9 mouse cellular contexts compared by ENCODE assay signal in genomic region chr4:152115921-152116612, GRCm38 (mm10). TPM values are rescaled to one million over a fixed set of nuclear protein-coding genes. Genes with fewer than 3 reads are reported as not detected.
A peak's percentile ranks its signal among the peaks of the same experiment; 100 is the strongest.
DNase-seq lines count a peak whose midpoint lies in the region; ATAC-seq lines count a peak whose summit lies in the region.
"Had no signal": no experiment of that assay in that cellular context is flagged by ENCODE, and none has a peak within 500 bp of the region (broad histone marks: within the 10 kb centered on the region; RNA-seq: fewer than 3 reads in every experiment).

Gene Tnfrsf25, plus strand, starts transcription at chr4:152115934.

- peak within 1 kb of the TSS; percentile 49; the same call in 1 of the 2 replicates for H3K9ac ChIP-seq in heart, embryonic 14.5 days (ENCODE audit: low read length)
- no peak within 1 kb of the TSS for H3K9ac ChIP-seq in hindbrain, embryonic 16.5 days (ENCODE audit: low read depth, low read length)
- H3K9ac ChIP-seq in midbrain, embryonic 11.5 days (ENCODE audit: low read length): 0 out of 2 replicates have a peak within 1 kb of the TSS, but pooled peaks have one; percentile 22

- DNase-seq in heart, postnatal 14 days: no peak
- peak; percentile 60 for DNase-seq in T-cell, adult 2 months (ENCODE audit: low spot score)
- DNase-seq in midbrain, embryonic 11.5 days (ENCODE audit: low spot score, missing footprints): peak; percentile 90
- DNase-seq in adrenal gland, adult 2 months: no peak
- DNase-seq in right cerebral cortex, adult 18-20 months: no peak
- no peak for DNase-seq in gastrocnemius, postnatal 14 days

- H3K4me1 ChIP-seq in heart, embryonic 14.5 days (ENCODE audit: control insufficient read depth in 2 of 2, insufficient read depth in 2 of 2, low read length in 2 of 2): peaks cover 18 to 25% of the 10 kb centered on the region in 2 experiments; a peak in 3 of 4 replicates
- peaks cover 23% of the 10 kb centered on the region for H3K4me1 ChIP-seq in hindbrain, embryonic 16.5 days (ENCODE audit: control insufficient read depth, insufficient read depth, low read depth, low read length)
- peaks cover 20% of the 10 kb centered on the region for H3K4me1 ChIP-seq in midbrain, embryonic 11.5 days (ENCODE audit: control insufficient read depth, insufficient read depth, low read length)

- peaks cover 40% of the 10 kb centered on the region for H3K36me3 ChIP-seq in heart, embryonic 14.5 days (ENCODE audit: control insufficient read depth, insufficient read depth, low read length)
- H3K36me3 ChIP-seq in hindbrain, embryonic 16.5 days (ENCODE audit: control insufficient read depth, insufficient read depth, low read length): peaks cover 8% of the 10 kb centered on the region
- H3K36me3 ChIP-seq in midbrain, embryonic 11.5 days (ENCODE audit: control insufficient read depth, insufficient read depth, low read length): no peaks in the 10 kb centered on the region

- intact Hi-C loops in heart, postnatal 14 days (cut with DNase I): no loop called here
- intact Hi-C loops in gastrocnemius, postnatal 14 days (cut with DNase I; ENCODE audit: low total_unique reads): no loop called here

- H3K9me3 ChIP-seq in heart, embryonic 14.5 days (ENCODE audit: control insufficient read depth, low read length): no peaks in the 10 kb centered on the region
- no peaks in the 10 kb centered on the region for H3K9me3 ChIP-seq in hindbrain, embryonic 16.5 days (ENCODE audit: control insufficient read depth, low read length)
- no peaks in the 10 kb centered on the region for H3K9me3 ChIP-seq in midbrain, embryonic 11.5 days (ENCODE audit: control insufficient read depth, low read length)

- 4% methylated on average over 30 of the region's 30 CpGs for WGBS in heart, embryonic 14.5 days
- WGBS in hindbrain, embryonic 16.5 days: 3% methylated on average over 30 of the region's 30 CpGs
- 1% methylated on average over 30 of the region's 30 CpGs for WGBS in midbrain, embryonic 11.5 days

- peaks cover 66% of the 10 kb centered on the region for H3K27me3 ChIP-seq in heart, embryonic 14.5 days (ENCODE audit: control insufficient read depth, insufficient read depth, low read length)
- H3K27me3 ChIP-seq in hindbrain, embryonic 16.5 days (replicated peaks; ENCODE audit: control insufficient read depth, insufficient read depth, low read length): peaks cover 69% of the 10 kb centered on the region
- H3K27me3 ChIP-seq in midbrain, embryonic 11.5 days (ENCODE audit: control insufficient read depth, insufficient read depth, low read length): peaks cover 70% of the 10 kb centered on the region

- H3K4me2 ChIP-seq in heart, embryonic 14.5 days (ENCODE audit: low read length): peak within 1 kb of the TSS; percentile 57
- H3K4me2 ChIP-seq in hindbrain, embryonic 16.5 days (ENCODE audit: low read length): peak within 1 kb of the TSS; percentile 21; the same call in 1 of the 2 replicates
- peak within 1 kb of the TSS; percentile 30 for H3K4me2 ChIP-seq in midbrain, embryonic 11.5 days

- peak within 1 kb of the TSS; percentile 15 to 25; a peak in 3 of 4 replicates for H3K4me3 ChIP-seq in heart, embryonic 14.5 days (ENCODE audit: control insufficient read depth in 1 of 2, insufficient read depth in 1 of 2, low read depth in 1 of 2, low read length in 2 of 2)
- H3K4me3 ChIP-seq in hindbrain, embryonic 16.5 days (ENCODE audit: low read length): no peak within 1 kb of the TSS
- H3K4me3 ChIP-seq in midbrain, embryonic 11.5 days (ENCODE audit: low read depth, low read length): 0 out of 2 replicates have a peak within 1 kb of the TSS, but pooled peaks have one; percentile 2

- H3K27ac ChIP-seq in heart, embryonic 14.5 days (replicated peaks in 1 of 2; ENCODE audit: control insufficient read depth in 1 of 2, insufficient read depth in 1 of 2, low read depth in 2 of 2, low read length in 2 of 2): no peak within 1 kb of the TSS
- H3K27ac ChIP-seq in hindbrain, embryonic 16.5 days (ENCODE audit: low read depth, low read length): no peak within 1 kb of the TSS
- no peak within 1 kb of the TSS for H3K27ac ChIP-seq in midbrain, embryonic 11.5 days (ENCODE audit: low read depth, low read length)
- H3K27ac ChIP-seq: macrophage had no signal

- ATAC-seq in heart, embryonic 14.5 days (ENCODE audit: insufficient number of reproducible peaks, insufficient read depth, low FRiP score, low read depth): peak; percentile 16; the same call in 1 of the 2 replicates
- ATAC-seq in hindbrain, embryonic 16.5 days: 0 out of 2 replicates have a peak, but pooled peaks have one; percentile 4
- 0 out of 2 replicates have a peak, but pooled peaks have one; percentile 14 for ATAC-seq in midbrain, embryonic 11.5 days (ENCODE audit: low FRiP score)

RNA-seq across cellular contexts. Expression of gene Tnfrsf25, which starts in this region (rescaled TPM):
- 0.34 and 0.43 TPM in 2 replicates for polyA plus RNA-seq in heart, embryonic 14.5 days (2014; fragmentation: Nextera tagmentation; extraction: Ambion mirVana)
- 1 to 10 TPM; 4.0 to 6.7 TPM for total RNA-seq in heart, postnatal 14 days (2021)
- polyA plus RNA-seq in hindbrain, embryonic 16.5 days (2015; fragmentation: Nextera tagmentation; extraction: Ambion mirVana): 0.80 and 1.1 TPM in 2 replicates
- 0.28 and 0.31 TPM in 2 replicates for polyA plus RNA-seq in midbrain, embryonic 11.5 days (2014; fragmentation: Nextera tagmentation; extraction: Ambion mirVana)
- 1 to 10 TPM in 1 of 2 experiments, under 1 TPM in 1; 0.79 to 1.3 TPM for total RNA-seq in adrenal gland, adult 2 months (2021)
- polyA plus RNA-seq in adrenal gland, adult 2 months (2012; rRNA removed): 2.5 TPM in 2 replicates
- 1 to 10 TPM in 1 of 2 experiments, under 1 TPM in 1; 0.74 to 1.1 TPM for total RNA-seq in gastrocnemius, postnatal 14 days (2021)

Comparison
In these comparisons a context has a peak if more than half of its experiments do, and no peak if none do; other contexts are left out.
1. Peak in ATAC-seq, H3K4me3 ChIP-seq, H3K9ac ChIP-seq and H3K4me2 ChIP-seq in heart, embryonic 14.5 days; RNA of the gene not detected or under 1 TPM.
2. Peak in DNase-seq, ATAC-seq, H3K4me3 ChIP-seq, H3K9ac ChIP-seq and H3K4me2 ChIP-seq in midbrain, embryonic 11.5 days; RNA of the gene not detected or under 1 TPM.